Mouse (Mus musculus) brain, embryonic 14.5 days (tissue): Measurements from ENCODE around the gene Auts2.

ENCODE experiments used
- CTCF ChIP-seq: fragments of 200-500 bp; IDR thresholded peaks from 2 replicates; pipeline ENCODE4 v1.5.1; 2012; ENCODE audit warnings: inconsistent platforms, mild to moderate bottlenecking, moderate library complexity, borderline replicate concordance; ENCODE audit not compliant: insufficient read depth, insufficient read length; ENCODE audit errors: extremely low read depth
- POLR2A ChIP-seq: fragments of 200-500 bp; IDR thresholded peaks from 2 replicates; pipeline ENCODE4 v1.6.1; 2012; ENCODE audit warnings: mild to moderate bottlenecking, inconsistent platforms, borderline replicate concordance; ENCODE audit not compliant: poor library complexity, insufficient read depth, insufficient read length, severe bottlenecking; ENCODE audit errors: extremely low read depth

GRCm38 (mm10) chr5:131546414-131546813, 996.7 kb downstream of the Auts2 start:
- TF ChIP-seq CTCF, result no peak
- no peak for TF ChIP-seq POLR2A
